Mouse (Mus musculus): ENCODE results near the gene Me3.

Me3 gene

GRCm38 (mm10) chr7:89666361-89666760 lies 34.2 kb downstream of the Me3 start:
- no peak for DNase-seq (ENCODE audit: low spot score in 2 of 2)

GRCm38 (mm10) chr7:89667570-89667969 lies 35.4 kb downstream of the Me3 start:
- DNase-seq (ENCODE audit: low spot score in 2 of 2) = no peak

GRCm38 (mm10) chr7:89669461-89669860 lies 37.3 kb downstream of the Me3 start:
- DNase-seq (ENCODE audit: low spot score in 2 of 2) = no peak

- DNase-seq (ENCODE audit: low spot score in 2 of 2) = no peak
These were observed 39.1 kb downstream of the Me3 start for GRCm38 (mm10) chr7:89671104-89671831.

- no peak for DNase-seq (ENCODE audit: low spot score in 2 of 2)
These were observed 44.0 kb downstream of the Me3 start for GRCm38 (mm10) chr7:89676176-89676575.

- no peak for DNase-seq (ENCODE audit: low spot score in 2 of 2)
These were observed 45.7 kb downstream of the Me3 start for GRCm38 (mm10) chr7:89677850-89678249.

GRCm38 (mm10) chr7:89678719-89679118 lies 46.5 kb downstream of the Me3 start:
- no peak for DNase-seq (ENCODE audit: low spot score in 2 of 2)

GRCm38 (mm10) chr7:89679139-89679538 lies 46.9 kb downstream of the Me3 start:
- no peak for DNase-seq (ENCODE audit: low spot score in 2 of 2)

GRCm38 (mm10) chr7:89679621-89680140 lies 47.5 kb downstream of the Me3 start:
- DNase-seq (ENCODE audit: low spot score in 2 of 2) = no peak

- no peak for DNase-seq (ENCODE audit: low spot score in 2 of 2)
These were observed 48.7 kb downstream of the Me3 start for GRCm38 (mm10) chr7:89680891-89681290.

- DNase-seq (ENCODE audit: low spot score in 2 of 2) = no peak
These were observed 49.7 kb downstream of the Me3 start for GRCm38 (mm10) chr7:89681666-89682470.

GRCm38 (mm10) chr7:89698186-89698585 lies 66.0 kb downstream of the Me3 start:
- no peak for DNase-seq (ENCODE audit: low spot score in 2 of 2)

- no peak for DNase-seq (ENCODE audit: low spot score in 2 of 2)
These were observed 67.6 kb downstream of the Me3 start for GRCm38 (mm10) chr7:89699668-89700350.

GRCm38 (mm10) chr7:89700511-89700910 lies 68.3 kb downstream of the Me3 start:
- DNase-seq (ENCODE audit: low spot score in 2 of 2) = no peak

GRCm38 (mm10) chr7:89710776-89711175 lies 78.6 kb downstream of the Me3 start:
- no peak for DNase-seq (ENCODE audit: low spot score in 2 of 2)

GRCm38 (mm10) chr7:89713059-89713458 lies 80.9 kb downstream of the Me3 start:
- no peak for DNase-seq (ENCODE audit: low spot score in 2 of 2)

- no peak for DNase-seq (ENCODE audit: low spot score in 2 of 2)
These were observed 84.0 kb downstream of the Me3 start for GRCm38 (mm10) chr7:89716226-89716625.

- no peak for DNase-seq (ENCODE audit: low spot score in 2 of 2)
These were observed 85.3 kb downstream of the Me3 start for GRCm38 (mm10) chr7:89717521-89717920.

- no peak for DNase-seq (ENCODE audit: low spot score in 2 of 2)
These were observed 86.1 kb downstream of the Me3 start for GRCm38 (mm10) chr7:89718264-89718663.

GRCm38 (mm10) chr7:89720256-89720655 lies 88.1 kb downstream of the Me3 start:
- DNase-seq (ENCODE audit: low spot score in 2 of 2) = no peak

- no peak for DNase-seq (ENCODE audit: low spot score in 2 of 2)
These were observed 94.5 kb downstream of the Me3 start for GRCm38 (mm10) chr7:89726712-89727111.

GRCm38 (mm10) chr7:89727615-89728014 lies 95.4 kb downstream of the Me3 start:
- no peak for DNase-seq (ENCODE audit: low spot score in 2 of 2)

Data from urinary bladder, postnatal 4 days (tissue).